In the genomic region with DNA sequence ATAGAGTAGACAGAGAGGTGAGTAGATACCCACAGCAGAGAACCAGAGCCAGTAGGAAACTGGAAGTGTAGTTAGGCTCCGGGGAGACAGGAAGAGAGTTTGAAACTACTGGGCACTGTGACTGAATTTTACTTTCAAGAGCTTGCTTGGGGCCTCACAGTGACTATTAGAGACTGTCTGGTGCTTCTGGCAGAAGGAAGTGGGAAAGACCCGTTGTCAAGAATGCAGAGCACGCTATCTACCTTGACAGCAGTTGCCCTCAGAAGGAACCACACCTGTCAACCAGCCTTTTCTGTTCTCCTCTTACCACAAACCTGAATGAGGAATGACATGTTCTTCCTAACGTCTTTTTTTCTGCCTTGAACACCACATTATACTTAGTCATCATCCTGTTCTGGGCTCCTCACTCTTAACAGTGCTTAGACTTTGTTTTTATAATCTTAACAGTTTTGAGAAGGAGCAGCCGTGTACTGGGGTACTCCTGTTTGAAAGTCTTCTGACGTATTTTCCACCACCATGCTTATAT, we compare ENCODE assay signal across 18 mouse cellular contexts. TPM values are rescaled to one million over a fixed set of nuclear protein-coding genes. Genes with fewer than 3 reads are reported as not detected.
DNase-seq lines count a peak whose midpoint lies in the region; ATAC-seq and TF ChIP-seq lines count a peak whose summit lies in the region.
"Had no signal": no experiment of that assay in that cellular context is flagged by ENCODE, and none has a peak within 500 bp of the region (broad histone marks: within the 10 kb centered on the region; RNA-seq: fewer than 3 reads in every experiment).

No protein-coding gene starts in this region.

- peak overlapping the region; percentile 5; the same call in 1 of the 2 replicates for H3K27ac ChIP-seq in liver, embryonic 13.5 days
- H3K27ac ChIP-seq in liver, embryonic 12.5 days = no peak overlapping the region
- no peak overlapping the region for H3K27ac ChIP-seq in MEL (ENCODE audit: control insufficient read depth, low read depth, low read length)
- H3K27ac ChIP-seq in forebrain, embryonic 15.5 days (replicated peaks) = no peak overlapping the region
- H3K27ac ChIP-seq: forebrain, embryonic 13.5 days; hindbrain, embryonic 14.5 days; midbrain, embryonic 12.5 days; neural tube, embryonic 13.5 days had no signal

- DNase-seq in liver, embryonic 13.5 days = no peak
- DNase-seq in MEL (ENCODE audit: low read depth, low spot score) = peak; percentile 19
- no peak for DNase-seq in gastrocnemius, adult 18-20 months (ENCODE audit: low spot score)
- DNase-seq in spleen, postnatal 36 days (ENCODE audit: low spot score in 2 of 2) = no peak
- DNase-seq: gastrocnemius, postnatal 36 days; kidney, adult 9 months; layer of hippocampus, adult 9-11 months; lung, embryonic 14.5 days; spleen, adult 18-20 months had no signal

- 47% methylated on average over 6 of the region's 6 CpGs for WGBS in liver, embryonic 13.5 days (ENCODE audit: insufficient replicate concordance)
- 59% methylated on average over 6 of the region's 6 CpGs for WGBS in liver, embryonic 12.5 days (ENCODE audit: insufficient replicate concordance)
- WGBS in forebrain, embryonic 15.5 days = 86% methylated on average over 6 of the region's 6 CpGs

- H3K4me3 ChIP-seq in liver, embryonic 13.5 days (replicated peaks) = no peak overlapping the region
- no peak overlapping the region for H3K4me3 ChIP-seq in liver, embryonic 12.5 days
- no peak overlapping the region for H3K4me3 ChIP-seq in MEL (ENCODE audit: control insufficient read depth in 1 of 2, insufficient read depth in 1 of 2, low read depth in 2 of 2, low read length in 2 of 2)
- H3K4me3 ChIP-seq in forebrain, embryonic 15.5 days = no peak overlapping the region
- H3K4me3 ChIP-seq: erythroblast, embryonic 14.5 days; forebrain, embryonic 13.5 days; midbrain, embryonic 12.5 days; neural tube, embryonic 13.5 days had no signal

- peaks cover 87% of the 10 kb centered on the region for H3K36me3 ChIP-seq in liver, embryonic 13.5 days
- H3K36me3 ChIP-seq in liver, embryonic 12.5 days = peaks cover 96% of the 10 kb centered on the region
- peaks cover 0 to 32% of the 10 kb centered on the region in 2 experiments; a peak in 3 of 4 replicates for H3K36me3 ChIP-seq in MEL (ENCODE audit: control insufficient read depth in 1 of 2, insufficient read depth in 2 of 2, low read length in 2 of 2)
- peaks cover 40% of the 10 kb centered on the region for H3K36me3 ChIP-seq in forebrain, embryonic 15.5 days

- no peaks in the 10 kb centered on the region for H3K4me1 ChIP-seq in liver, embryonic 13.5 days (replicated peaks)
- no peaks in the 10 kb centered on the region for H3K4me1 ChIP-seq in liver, embryonic 12.5 days
- H3K4me1 ChIP-seq in MEL (ENCODE audit: control insufficient read depth in 1 of 2, insufficient read depth in 2 of 2, low read length in 2 of 2) = no peaks in the 10 kb centered on the region
- H3K4me1 ChIP-seq in forebrain, embryonic 15.5 days = 0 out of 2 replicates have a peak, but pooled peaks cover 5% of the 10 kb centered on the region

- ATAC-seq in liver, embryonic 13.5 days (ENCODE audit: low read depth) = no peak
- no peak for ATAC-seq in liver, embryonic 12.5 days
- ATAC-seq in megakaryocyte, adult 5-6 weeks (ENCODE audit: poor library complexity, severe bottlenecking) = peak; percentile 24; the same call in 1 of the 2 replicates
- ATAC-seq in forebrain, embryonic 15.5 days (replicated peaks) = no peak
- ATAC-seq: forebrain, embryonic 13.5 days had no signal

- no peak for TF ChIP-seq RAD21 in MEL (IDR thresholded peaks at IDR 0.05; ENCODE audit: low read depth, low read length)

- TF ChIP-seq EP300 in MEL (IDR thresholded peaks at IDR 0.05; ENCODE audit: low read depth in 1 of 2, low read length in 2 of 2) = no peak

- no peak overlapping the region for H3K9ac ChIP-seq in liver, embryonic 13.5 days
- H3K9ac ChIP-seq in liver, embryonic 12.5 days = no peak overlapping the region
- H3K9ac ChIP-seq in MEL (ENCODE audit: control insufficient read depth, low read depth, low read length, poor library complexity, severe bottlenecking) = no peak overlapping the region
- H3K9ac ChIP-seq in forebrain, embryonic 15.5 days (replicated peaks) = no peak overlapping the region
- H3K9ac ChIP-seq: forebrain, embryonic 13.5 days; hindbrain, embryonic 14.5 days; lung, embryonic 14.5 days; midbrain, embryonic 12.5 days; neural tube, embryonic 13.5 days had no signal

- H3K79me2 ChIP-seq in MEL (ENCODE audit: control insufficient read depth, insufficient read depth, low read length, poor library complexity) = peaks cover 2% of the 10 kb centered on the region; the same call in 1 of the 2 replicates

- H3K4me2 ChIP-seq in liver, embryonic 13.5 days = no peak overlapping the region
- no peak overlapping the region for H3K4me2 ChIP-seq in liver, embryonic 12.5 days
- no peak overlapping the region for H3K4me2 ChIP-seq in forebrain, embryonic 15.5 days (replicated peaks)
- H3K4me2 ChIP-seq: forebrain, embryonic 13.5 days; hindbrain, embryonic 14.5 days; liver, embryonic 11.5 days; lung, embryonic 14.5 days; midbrain, embryonic 12.5 days; neural tube, embryonic 13.5 days had no signal

- TF ChIP-seq POLR2A in MEL (IDR thresholded peaks at IDR 0.05; ENCODE audit: control insufficient read depth in 1 of 2, insufficient read depth in 1 of 2, low read depth in 1 of 2, low read length in 2 of 2, poor library complexity in 1 of 2) = no peak

- no peaks in the 10 kb centered on the region for H3K27me3 ChIP-seq in liver, embryonic 13.5 days
- H3K27me3 ChIP-seq in liver, embryonic 12.5 days (replicated peaks) = no peaks in the 10 kb centered on the region
- no peaks in the 10 kb centered on the region for H3K27me3 ChIP-seq in MEL (ENCODE audit: control insufficient read depth in 1 of 2, insufficient read depth in 2 of 2, low read length in 2 of 2)
- H3K27me3 ChIP-seq in forebrain, embryonic 15.5 days = no peaks in the 10 kb centered on the region
- H3K27me3 ChIP-seq: forebrain, embryonic 13.5 days; midbrain, embryonic 12.5 days; neural tube, embryonic 13.5 days had no signal

- no peaks in the 10 kb centered on the region for H3K9me3 ChIP-seq in liver, embryonic 13.5 days (replicated peaks)
- no peaks in the 10 kb centered on the region for H3K9me3 ChIP-seq in liver, embryonic 12.5 days (replicated peaks)
- H3K9me3 ChIP-seq in MEL (replicated peaks; ENCODE audit: insufficient read depth, low read length) = no peaks in the 10 kb centered on the region
- no peaks in the 10 kb centered on the region for H3K9me3 ChIP-seq in forebrain, embryonic 15.5 days
- H3K9me3 ChIP-seq: forebrain, embryonic 13.5 days; midbrain, embryonic 12.5 days; neural tube, embryonic 13.5 days had no signal

- no peak for TF ChIP-seq CTCF in MEL (IDR thresholded peaks at IDR 0.05 in 2 of 3, conservative IDR thresholded peaks at IDR 0.05 in 1 of 3; ENCODE audit: control insufficient read depth in 1 of 3, insufficient read depth in 1 of 3, low read depth in 2 of 3, low read length in 3 of 3, poor library complexity in 1 of 3, severe bottlenecking in 1 of 3)

TF ChIP-seq in MEL, 35 proteins besides CTCF, POLR2A, EP300 and RAD21:
- no peak for TF ChIP-seq JUND (IDR thresholded peaks at IDR 0.05; ENCODE audit: low read depth, low read length)
- no peak for TF ChIP-seq MYB (IDR thresholded peaks at IDR 0.05; ENCODE audit: low read depth, low read length)
- TF ChIP-seq E2F4 (IDR thresholded peaks at IDR 0.05; ENCODE audit: borderline replicate concordance, low read depth, low read length) = no peak
- no peak for TF ChIP-seq ELF1 (IDR thresholded peaks at IDR 0.05; ENCODE audit: low read depth, low read length)
- TF ChIP-seq ETS1 (IDR thresholded peaks at IDR 0.05; ENCODE audit: low read depth, low read length) = no peak
- no peak for TF ChIP-seq USF2 (IDR thresholded peaks at IDR 0.05; ENCODE audit: borderline replicate concordance in 1 of 2, insufficient read depth in 1 of 2, low read depth in 1 of 2, low read length in 2 of 2)
- no peak for TF ChIP-seq GABPA (IDR thresholded peaks at IDR 0.05; ENCODE audit: low read depth, low read length)
- TF ChIP-seq POLR2AphosphoS5 (IDR thresholded peaks at IDR 0.05; ENCODE audit: borderline replicate concordance, low read depth, low read length) = no peak
- TF ChIP-seq RCOR1 (IDR thresholded peaks at IDR 0.05; ENCODE audit: low read depth, low read length) = no peak
- TF ChIP-seq HCFC1 (IDR thresholded peaks at IDR 0.05; ENCODE audit: low read depth, low read length) = no peak
- TF ChIP-seq MYC (IDR thresholded peaks at IDR 0.05; ENCODE audit: low read depth, low read length) = no peak
- TF ChIP-seq CHD1 (IDR thresholded peaks at IDR 0.05; ENCODE audit: low read depth, low read length) = no peak
- TF ChIP-seq SIN3A (IDR thresholded peaks at IDR 0.05; ENCODE audit: low read length) = no peak
- TF ChIP-seq NELFE (IDR thresholded peaks at IDR 0.05; ENCODE audit: low read depth, low read length) = no peak
- TF ChIP-seq MAX (IDR thresholded peaks at IDR 0.05; ENCODE audit: low read length) = no peak
- TF ChIP-seq MXI1 (IDR thresholded peaks at IDR 0.05; ENCODE audit: low read depth, low read length) = no peak
- no peak for TF ChIP-seq USF1 (IDR thresholded peaks at IDR 0.05; ENCODE audit: low read depth, low read length)
- TF ChIP-seq TBP (IDR thresholded peaks at IDR 0.05; ENCODE audit: low read depth, low read length) = no peak
- TF ChIP-seq MAZ (IDR thresholded peaks at IDR 0.05; ENCODE audit: low read depth, low read length) = no peak

RNA-seq across cellular contexts. Expression of gene Larp4b, which starts 45.8 kb away (rescaled TPM):
- 23.7 and 27.6 TPM in 2 replicates for polyA plus RNA-seq in liver, embryonic 13.5 days (2015; fragmentation: Nextera tagmentation; extraction: Ambion mirVana)
- polyA plus RNA-seq in liver, embryonic 12.5 days (2016; fragmentation: Nextera tagmentation; extraction: Ambion mirVana) = 39.1 and 39.3 TPM in 2 replicates
- 67.0 and 71.8 TPM in 2 replicates for total RNA-seq in MEL (2012; rRNA removed)
- polyA plus RNA-seq in MEL (2012; ENCODE audit: insufficient read depth in 1 of 2, insufficient read length in 2 of 2, low read depth in 1 of 2, low replicate concordance in 2 of 2, missing spikeins in 1 of 2) = 100 to 1,000 TPM in 1 of 2 experiments, 10 to 100 TPM in 1; 57.7 to 340 TPM
- 75.5 and 85.5 TPM in 2 replicates for total RNA-seq in megakaryocyte, adult 5-6 weeks (2015)
- 88.0 and 90.9 TPM in 2 replicates for total RNA-seq in megakaryocyte, adult 5-6 weeks (2017)
- polyA plus RNA-seq in forebrain, embryonic 15.5 days (2015; fragmentation: Nextera tagmentation; extraction: Ambion mirVana) = 36.7 and 39.3 TPM in 2 replicates
- total RNA-seq in gastrocnemius, adult 18-20 months (2021) = 10 to 100 TPM; 59.5 to 64.6 TPM
